ENCODE assay signal across 29 mouse cellular contexts in genomic region chr14:54768314-54769067, GRCm38 (mm10). TPM values are rescaled to one million over a fixed set of nuclear protein-coding genes. Genes with fewer than 3 reads are reported as not detected.
DNase-seq lines count a peak whose midpoint lies in the region; ATAC-seq and TF ChIP-seq lines count a peak whose summit lies in the region.
"Had no signal": no experiment of that assay in that cellular context is flagged by ENCODE, and none has a peak within 500 bp of the region (broad histone marks: within the 10 kb centered on the region; RNA-seq: fewer than 3 reads in every experiment).

No protein-coding gene starts in this region.

- H3K4me1 ChIP-seq in G1E (ENCODE audit: insufficient read depth, low read depth, low read length), result peaks cover 55% of the 10 kb centered on the region
- H3K4me1 ChIP-seq in bone marrow macrophage, adult 2 months (ENCODE audit: control insufficient read depth, insufficient read depth, low read length), result peaks cover 47% of the 10 kb centered on the region
- H3K4me1 ChIP-seq: embryonic facial prominence, embryonic 15.5 days; forebrain, embryonic 10.5 days; kidney, embryonic 15.5 days; limb, embryonic 15.5 days; midbrain, embryonic 15.5 days had no signal

- H3K9me3 ChIP-seq in G1E (replicated peaks), result no peaks in the 10 kb centered on the region
- H3K9me3 ChIP-seq: embryonic facial prominence, embryonic 15.5 days; forebrain, embryonic 10.5 days; heart, embryonic 12.5 days; kidney, embryonic 15.5 days; limb, embryonic 15.5 days; midbrain, embryonic 15.5 days had no signal

- no peak overlapping the region for H3K4me3 ChIP-seq in gastrocnemius, adult 2 months
- H3K4me3 ChIP-seq in G1E (ENCODE audit: low read depth, low read length) (no peak overlapping the region), macrophage (ENCODE audit: inconsistent target) (no peak overlapping the region)
- peak overlapping the region; percentile 14 for H3K4me3 ChIP-seq in bone marrow macrophage, adult 2 months (ENCODE audit: insufficient read depth, low read length)
- H3K4me3 ChIP-seq: embryonic facial prominence, embryonic 15.5 days; forebrain, embryonic 10.5 days; heart, embryonic 12.5 days; kidney, embryonic 15.5 days; layer of hippocampus, adult 2 months; limb, embryonic 15.5 days; midbrain, embryonic 15.5 days had no signal

- TF ChIP-seq POLR2A in bone marrow macrophage, adult 2 months (IDR thresholded peaks at IDR 0.05; ENCODE audit: borderline replicate concordance, low read depth, low read length), result no peak

- H3K27me3 ChIP-seq in G1E (ENCODE audit: insufficient read depth, low read length), result no peaks in the 10 kb centered on the region
- H3K27me3 ChIP-seq: embryonic facial prominence, embryonic 15.5 days; heart, embryonic 12.5 days; kidney, embryonic 15.5 days; limb, embryonic 15.5 days; midbrain, embryonic 15.5 days had no signal

- DNase-seq in gastrocnemius, adult 2 months, result peak; percentile 4
- DNase-seq in gastrocnemius, postnatal 4 days (ENCODE audit: low spot score in 2 of 2), result no peak
- no peak for DNase-seq in G1E (ENCODE audit: low spot score)
- no peak for DNase-seq in left cerebral cortex, postnatal 36 days (ENCODE audit: low spot score in 2 of 2)
- no peak for DNase-seq in urinary bladder, postnatal 4 days (ENCODE audit: low spot score in 2 of 2)
- DNase-seq in kidney, postnatal 36 days, result no peak
- DNase-seq: adrenal gland, postnatal 25 days; cerebellum, postnatal 10 days; forebrain, postnatal 0 days; heart, postnatal 14 days; layer of hippocampus, postnatal 36 days; thymus, adult 2 months had no signal

- intact Hi-C loops in gastrocnemius, adult 2 months (cut with DNase I), result no loop called here
- intact Hi-C loops in left cerebral cortex, postnatal 36 days (cut with DNase I), result no loop called here

- WGBS in macrophage (ENCODE audit: missing documents), result 40% methylated on average over 10 of the region's 10 CpGs

- no peak for TF ChIP-seq CTCF in gastrocnemius, adult 2 months (IDR thresholded peaks at IDR 0.05)
- TF ChIP-seq CTCF in G1E (IDR thresholded peaks at IDR 0.05; ENCODE audit: low read depth, low read length), result no peak
- TF ChIP-seq CTCF in bone marrow macrophage, adult 2 months (IDR thresholded peaks at IDR 0.05; ENCODE audit: low read depth, low read length), result no peak

- peaks cover 67% of the 10 kb centered on the region for H3K36me3 ChIP-seq in G1E (replicated peaks)
- peaks cover 6% of the 10 kb centered on the region; the same call in 1 of the 2 replicates for H3K36me3 ChIP-seq in macrophage (ENCODE audit: inconsistent target)
- H3K36me3 ChIP-seq: embryonic facial prominence, embryonic 15.5 days; forebrain, embryonic 10.5 days; heart, embryonic 12.5 days; kidney, embryonic 15.5 days; limb, embryonic 15.5 days; midbrain, embryonic 15.5 days had no signal

- peaks cover 84% of the 10 kb centered on the region for H3K79me2 ChIP-seq in macrophage (ENCODE audit: inconsistent target)

- no peak overlapping the region for H3K27ac ChIP-seq in gastrocnemius, adult 2 months
- peak overlapping the region; percentile 89 for H3K27ac ChIP-seq in bone marrow macrophage, adult 2 months (ENCODE audit: insufficient read depth, low read depth, low read length)
- H3K27ac ChIP-seq in macrophage, result peak overlapping the region; percentile 94
- H3K27ac ChIP-seq: embryonic facial prominence, embryonic 15.5 days; forebrain, embryonic 10.5 days; hindbrain, embryonic 14.5 days; kidney, embryonic 15.5 days; layer of hippocampus, adult 2 months; limb, embryonic 15.5 days; midbrain, embryonic 15.5 days had no signal

- peak; percentile 28; the same call in 1 of the 2 replicates for ATAC-seq in G1E (ENCODE audit: extremely low read depth, insufficient number of reproducible peaks, low FRiP score, poor library complexity, severe bottlenecking)
- ATAC-seq: activated CD4-positive, CD25-positive, alpha-beta regulatory T cell, adult 4 months; forebrain, postnatal 0 days; midbrain, embryonic 15.5 days had no signal

RNA-seq across cellular contexts. Expression of gene Slc7a8, which starts 13.3 kb away (rescaled TPM):
- total RNA-seq in gastrocnemius, adult 2 months (2021), result 10 to 100 TPM; 21.4 to 23.6 TPM
- 1 to 10 TPM; 6.5 to 8.8 TPM for total RNA-seq in gastrocnemius, postnatal 4 days (2021)
- total RNA-seq in G1E (2014; fragmentation: Nextera tagmentation) (325 and 329 TPM in 2 replicates), G1E (2017) (45.0 and 54.9 TPM in 2 replicates)
- polyA plus RNA-seq in G1E (2012) (191 and 199 TPM in 2 replicates), macrophage (2018) (62.3 to 349 TPM (median 87.2 TPM) in 3 replicates)
- polyA plus RNA-seq in bone marrow macrophage, adult 2 months (2012; ENCODE audit: insufficient read depth, insufficient read length, missing spikeins), result 35.7 and 42.6 TPM in 2 replicates
- 100 to 1,000 TPM in 15 of 26 experiments, 10 to 100 TPM in 11; 41.3 to 275 (median 105) TPM for total RNA-seq in macrophage (2018; cell fraction: chromatin; rRNA removed)
- 100 to 1,000 TPM in 15 of 26 experiments, 10 to 100 TPM in 11; 67.5 to 157 (median 114) TPM for total RNA-seq in macrophage (2018; cell fraction: cytosol; rRNA removed)
- 100 to 1,000 TPM in 21 of 26 experiments, 10 to 100 TPM in 5; 80.4 to 487 (median 204) TPM for total RNA-seq in macrophage (2018; cell fraction: nucleus; rRNA removed)
- total RNA-seq in left cerebral cortex, postnatal 36 days (2021), result 10 to 100 TPM; 54.7 to 64.8 TPM
- polyA plus RNA-seq: activated CD4-positive, CD25-positive, alpha-beta regulatory T cell, adult 4 months; C2C12 had no signal

RNA-seq across cellular contexts. Expression of gene Rnf212b, which starts 45.5 kb away (rescaled TPM):
- total RNA-seq in gastrocnemius, adult 2 months (2021), result 1 to 10 TPM; 1.0 to 5.0 TPM
- total RNA-seq in gastrocnemius, postnatal 4 days (2021), result not detected
- not detected in 2 replicates for total RNA-seq in G1E (2014; fragmentation: Nextera tagmentation)
- total RNA-seq in G1E (2017), result 0.27 TPM in 1 of 2 replicates, not detected in the other
- not detected in 2 replicates for polyA plus RNA-seq in G1E (2012)
- not detected in 2 replicates for polyA plus RNA-seq in bone marrow macrophage, adult 2 months (2012; ENCODE audit: insufficient read depth, insufficient read length, missing spikeins)
- total RNA-seq in macrophage (2018; cell fraction: chromatin; rRNA removed), result not detected
- not detected for total RNA-seq in macrophage (2018; cell fraction: cytosol; rRNA removed)
- total RNA-seq in macrophage (2018; cell fraction: nucleus; rRNA removed), result not detected
- polyA plus RNA-seq in macrophage (2018), result not detected in 3 replicates
- total RNA-seq in left cerebral cortex, postnatal 36 days (2021), result not detected
- total RNA-seq: forebrain, postnatal 0 days; heart, postnatal 14 days; layer of hippocampus, adult 2 months; layer of hippocampus, postnatal 36 days; left cerebral cortex, postnatal 14 days had no signal
- polyA plus RNA-seq: activated CD4-positive, CD25-positive, alpha-beta regulatory T cell, adult 4 months; C2C12; embryonic facial prominence, embryonic 15.5 days; forebrain, embryonic 10.5 days; forebrain, postnatal 0 days; gonadal fat pad, adult 2 months; heart, embryonic 12.5 days; hindbrain, embryonic 14.5 days; intestine, embryonic 14.5 days; kidney, embryonic 15.5 days; limb, embryonic 15.5 days; liver, embryonic 16.5 days; midbrain, embryonic 15.5 days; stomach, embryonic 16.5 days had no signal

RNA-seq across cellular contexts. Expression of gene Cebpe, which starts 56.5 kb away (rescaled TPM):
- not detected for total RNA-seq in gastrocnemius, adult 2 months (2021)
- total RNA-seq in gastrocnemius, postnatal 4 days (2021), result not detected
- total RNA-seq in G1E (2014; fragmentation: Nextera tagmentation) (0.90 and 1.6 TPM in 2 replicates), G1E (2017) (0.16 TPM in 1 of 2 replicates, not detected in the other)
- polyA plus RNA-seq in G1E (2012) (11.1 and 12.4 TPM in 2 replicates), macrophage (2018) (0.42 to 0.85 TPM in 2 of 3 replicates, not detected in the other)
- polyA plus RNA-seq in bone marrow macrophage, adult 2 months (2012; ENCODE audit: insufficient read depth, insufficient read length, missing spikeins), result 0.87 and 0.90 TPM in 2 replicates
- not detected for total RNA-seq in macrophage (2018; cell fraction: chromatin; rRNA removed)
- under 1 TPM in 21 of 26 experiments, not detected in 5; 0.10 to 0.47 (median 0.19) TPM for total RNA-seq in macrophage (2018; cell fraction: cytosol; rRNA removed)
- under 1 TPM in 5 of 26 experiments, not detected in 21; 0.44 to 0.98 (median 0.65) TPM for total RNA-seq in macrophage (2018; cell fraction: nucleus; rRNA removed)
- not detected for total RNA-seq in left cerebral cortex, postnatal 36 days (2021)
- total RNA-seq: adrenal gland, postnatal 25 days; heart, postnatal 14 days; layer of hippocampus, adult 2 months; layer of hippocampus, postnatal 36 days; left cerebral cortex, postnatal 14 days had no signal
- polyA plus RNA-seq: activated CD4-positive, CD25-positive, alpha-beta regulatory T cell, adult 4 months; C2C12; embryonic facial prominence, embryonic 15.5 days; forebrain, embryonic 10.5 days; forebrain, postnatal 0 days; heart, embryonic 12.5 days; hindbrain, embryonic 14.5 days had no signal
